Mouse (Mus musculus) kidney, adult 18-20 months (tissue): ENCODE results near the gene Immp2l.

Source experiments
- DNase-seq: peaks from one replicate; pipeline ENCODE4 v3.0.0; 2021

Immp2l gene

DNA sequence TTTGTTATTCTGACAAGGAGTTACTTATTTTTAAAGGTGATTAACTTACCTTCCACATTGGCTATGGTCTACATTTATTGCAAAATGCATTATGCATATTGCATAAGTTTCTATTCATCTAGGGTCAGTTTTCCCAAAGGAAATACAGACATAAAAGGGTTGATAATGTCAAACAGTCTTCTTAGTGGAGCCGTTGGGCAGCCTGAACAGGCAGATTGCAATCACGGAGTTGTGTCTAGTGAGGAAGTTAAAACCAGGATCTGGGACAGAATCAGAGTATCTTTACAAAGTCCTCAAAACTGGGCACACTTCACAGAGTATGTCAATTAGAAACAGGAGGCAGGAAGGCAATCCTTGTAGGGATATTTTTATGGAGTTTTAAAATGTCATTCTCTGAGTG lies 300.5 kb downstream of the Immp2l start:
- DNase-seq, result no peak

DNA sequence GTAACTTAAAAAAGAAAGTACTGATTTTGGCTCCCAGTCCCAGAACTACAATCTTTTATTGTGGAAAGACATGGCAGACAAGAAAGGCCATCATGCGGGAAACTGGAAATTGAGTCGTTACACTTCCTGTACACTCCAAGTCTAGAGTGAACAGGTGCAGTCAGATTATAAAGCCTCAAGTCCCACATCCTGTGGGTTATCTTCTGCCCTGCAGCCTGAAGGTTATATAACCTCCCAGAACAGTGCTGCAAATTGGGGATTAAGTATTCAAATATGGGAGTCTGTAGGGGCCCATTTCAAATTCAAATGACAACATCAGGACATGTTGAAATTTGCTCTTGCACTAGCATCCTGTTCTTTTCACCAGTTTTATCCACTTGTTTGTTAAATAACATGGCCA lies 301.9 kb downstream of the Immp2l start:
- no peak for DNase-seq

DNA sequence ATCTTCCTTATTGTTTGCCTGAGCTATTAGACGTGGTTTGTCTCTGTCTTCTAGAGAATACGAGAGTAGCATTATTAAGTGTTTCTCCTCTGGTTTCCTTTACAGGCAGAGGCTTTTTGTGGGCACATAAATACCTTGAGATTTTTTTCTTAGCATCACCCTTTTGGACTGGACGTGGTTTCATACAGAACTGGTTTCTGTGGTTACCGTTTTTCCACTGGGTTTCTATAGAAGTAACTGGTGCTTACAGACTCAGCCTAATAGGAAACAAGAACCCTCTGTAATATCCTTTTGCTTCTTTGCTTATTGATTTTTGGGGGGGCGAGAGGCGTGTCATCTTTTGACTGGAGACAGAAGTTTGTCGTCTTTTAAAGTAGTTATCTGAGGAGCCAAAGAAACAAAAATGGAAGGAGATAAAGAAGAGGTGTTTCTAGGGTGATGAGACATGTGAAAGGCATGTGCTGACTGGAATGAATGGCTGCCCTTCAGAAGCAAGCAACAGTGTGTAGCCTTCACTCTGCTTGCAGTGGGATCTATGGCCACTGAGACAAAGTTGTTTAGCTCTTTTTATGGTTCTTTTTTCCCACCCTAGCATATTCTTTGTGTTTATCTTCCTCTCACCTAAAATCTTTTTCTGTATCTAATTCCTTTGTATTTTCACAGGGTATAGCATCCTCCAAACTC lies 307.2 kb downstream of the Immp2l start:
- no peak for DNase-seq

- no peak for DNase-seq
These were observed 321.7 kb downstream of the Immp2l start for GRCm38 (mm10) chr12:41345621-41346020.

GRCm38 (mm10) chr12:41347494-41347893 lies 323.6 kb downstream of the Immp2l start:
- DNase-seq, result no peak

DNA sequence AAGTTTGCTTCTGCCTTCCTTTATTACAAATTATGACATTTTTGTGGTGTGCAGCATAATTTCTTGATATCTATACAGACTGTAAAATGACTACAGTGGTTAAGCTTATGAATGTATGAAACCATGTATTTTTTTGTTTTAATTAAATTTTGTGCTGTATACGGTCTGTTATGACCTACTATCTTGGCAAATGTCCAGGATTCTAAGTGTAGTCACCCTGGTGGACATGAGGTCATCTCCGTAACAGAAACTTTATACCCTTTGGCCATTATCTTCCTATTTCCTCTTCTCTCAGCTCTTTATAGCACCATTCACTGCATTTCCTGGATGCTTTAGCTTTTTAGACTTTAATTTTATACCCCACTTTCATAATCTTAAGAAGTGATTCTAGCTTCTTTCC lies 325.5 kb downstream of the Immp2l start:
- DNase-seq, result no peak

GRCm38 (mm10) chr12:41349814-41350213 lies 325.9 kb downstream of the Immp2l start:
- no peak for DNase-seq

- no peak for DNase-seq
These were observed 327.4 kb downstream of the Immp2l start for GRCm38 (mm10) chr12:41351275-41351674.

- DNase-seq, result no peak
These were observed 331.0 kb downstream of the Immp2l start for GRCm38 (mm10) chr12:41354857-41355256.

GRCm38 (mm10) chr12:41356040-41356439 lies 332.1 kb downstream of the Immp2l start:
- no peak for DNase-seq

DNA sequence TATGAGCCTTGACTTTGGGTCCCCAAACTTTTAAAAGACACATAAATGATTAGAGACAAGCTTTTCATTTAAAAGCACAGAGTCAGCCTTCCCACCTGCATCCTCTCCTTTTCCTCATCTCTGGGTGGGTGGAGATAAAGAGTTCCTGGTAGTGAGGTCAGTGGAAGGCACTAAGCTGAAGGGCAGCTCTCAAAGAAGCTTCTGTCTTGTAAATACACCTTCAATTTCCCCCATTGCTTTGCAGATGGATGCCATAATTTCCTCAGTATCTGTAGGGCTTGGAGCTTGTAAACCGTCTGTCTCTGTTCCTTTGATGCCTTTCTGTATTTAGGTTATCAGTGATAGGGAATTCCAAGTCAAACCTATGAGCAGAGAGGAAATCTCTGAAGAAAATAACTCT lies 362.8 kb downstream of the Immp2l start:
- no peak for DNase-seq

- no peak for DNase-seq
These were observed 370.3 kb downstream of the Immp2l start for GRCm38 (mm10) chr12:41394231-41394630.

GRCm38 (mm10) chr12:41401136-41401535 lies 377.2 kb downstream of the Immp2l start:
- DNase-seq, result no peak

GRCm38 (mm10) chr12:41401923-41402322 lies 378.0 kb downstream of the Immp2l start:
- no peak for DNase-seq

DNA sequence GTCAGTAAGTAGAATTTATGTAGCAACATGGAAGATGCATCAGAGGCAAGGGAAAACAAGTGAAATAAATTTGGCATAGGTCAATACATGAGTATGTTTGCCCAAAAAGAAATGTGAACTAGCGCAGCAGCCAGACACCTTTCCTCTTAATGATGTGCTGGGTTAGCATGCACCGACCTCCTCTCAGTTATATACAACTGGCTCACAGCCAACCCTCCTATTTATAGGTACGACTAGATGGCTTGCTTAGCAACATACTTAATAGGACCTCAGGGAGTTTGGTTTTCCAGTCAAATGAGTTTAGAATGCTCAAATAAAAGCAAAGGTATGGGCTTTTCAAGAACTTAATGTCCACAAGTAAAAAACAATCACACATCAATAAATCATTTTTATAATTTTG lies 385.5 kb downstream of the Immp2l start:
- no peak for DNase-seq

DNA sequence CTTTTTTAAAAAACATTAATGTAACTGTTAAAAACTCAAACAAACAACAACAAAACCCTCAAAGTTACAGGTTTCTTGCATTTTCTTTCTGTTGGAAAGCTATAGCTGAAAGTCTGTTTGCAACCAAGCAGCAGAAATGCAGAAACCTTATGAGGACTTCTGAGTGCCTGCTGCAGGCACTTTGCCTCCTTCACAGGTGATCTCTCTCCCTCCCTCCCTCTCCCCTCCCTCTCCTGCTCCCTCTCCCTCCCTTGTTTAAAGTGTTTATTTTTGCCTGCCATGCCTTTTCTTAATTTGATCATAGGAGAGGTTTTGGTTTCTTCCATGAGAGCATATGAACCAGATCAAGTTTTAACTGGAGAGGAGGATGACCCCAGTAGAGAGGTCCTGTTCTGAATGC lies 392.7 kb downstream of the Immp2l start:
- no peak for DNase-seq

- no peak for DNase-seq
These were observed 393.2 kb downstream of the Immp2l start for GRCm38 (mm10) chr12:41417099-41417498.

- DNase-seq, result no peak
These were observed 394.1 kb downstream of the Immp2l start for GRCm38 (mm10) chr12:41417961-41418360.

DNA sequence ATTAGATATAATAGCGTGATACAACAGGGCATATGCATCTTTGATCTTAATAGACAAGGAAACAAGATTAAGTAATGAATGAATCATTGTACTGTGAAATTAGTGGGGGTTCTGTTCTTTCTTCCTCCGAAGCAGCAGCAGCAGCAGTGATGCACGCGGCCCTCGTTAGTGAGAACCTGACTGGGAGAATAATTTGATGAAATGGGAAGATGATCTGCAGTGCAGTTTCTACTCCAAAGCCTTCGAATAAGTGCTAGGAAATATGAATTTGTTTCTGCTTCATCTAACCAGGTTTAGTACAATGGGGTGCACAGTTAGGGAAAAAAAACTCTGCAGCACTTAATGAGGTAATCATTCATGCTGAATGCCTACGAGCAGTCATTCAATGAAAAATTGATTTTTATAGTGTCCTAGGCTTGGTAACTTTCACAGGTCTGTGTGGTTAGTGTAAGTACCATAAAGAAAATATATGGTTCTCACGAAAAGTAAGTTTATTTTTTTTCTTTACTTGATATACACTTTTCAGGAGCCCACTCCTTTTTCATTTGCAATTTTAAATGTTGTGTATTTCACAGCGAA lies 401.3 kb downstream of the Immp2l start:
- DNase-seq, result no peak

DNA sequence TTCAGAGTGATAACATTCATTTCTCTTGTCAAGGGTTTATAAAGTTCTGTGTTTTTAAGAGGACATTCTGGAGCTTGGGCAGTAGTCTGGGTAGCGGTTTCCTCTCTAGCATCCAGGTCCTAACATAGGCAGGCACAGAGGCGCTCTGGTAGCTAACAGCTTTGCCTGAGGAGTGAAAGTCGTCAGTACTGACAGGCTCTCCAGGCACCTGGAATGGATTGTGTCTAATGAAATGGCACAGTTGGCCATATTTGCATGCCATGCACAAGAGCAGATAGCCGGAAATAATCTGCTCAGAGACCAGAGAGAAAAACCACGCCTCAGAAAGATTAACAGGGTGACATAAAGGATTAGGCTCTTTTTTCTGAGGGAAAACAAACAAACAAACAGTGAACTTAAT lies 403.6 kb downstream of the Immp2l start:
- no peak for DNase-seq

- no peak for DNase-seq
These were observed 404.9 kb downstream of the Immp2l start for GRCm38 (mm10) chr12:41428806-41429205.

- DNase-seq, result no peak
These were observed 412.5 kb downstream of the Immp2l start for GRCm38 (mm10) chr12:41436206-41436985.

DNA sequence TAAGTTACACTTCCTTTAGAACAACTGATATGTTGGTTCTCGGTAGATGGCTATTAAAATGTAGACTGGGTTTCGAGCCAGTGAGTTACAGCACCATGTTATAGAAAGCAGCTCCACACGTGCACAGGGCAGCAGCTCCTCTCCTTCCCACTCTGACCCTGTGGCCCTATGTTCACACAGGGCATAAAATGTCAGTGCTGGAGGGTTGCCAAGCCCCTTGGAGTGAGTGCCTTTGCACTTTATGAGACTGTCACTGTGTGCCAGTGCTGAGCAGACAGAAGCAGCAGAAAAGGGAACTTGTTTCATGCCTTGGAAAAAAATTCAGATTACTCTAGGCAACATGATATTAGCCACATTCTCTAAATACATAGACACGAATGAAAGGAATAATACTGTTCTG lies 414.6 kb downstream of the Immp2l start:
- peak; percentile 16 for DNase-seq

DNA sequence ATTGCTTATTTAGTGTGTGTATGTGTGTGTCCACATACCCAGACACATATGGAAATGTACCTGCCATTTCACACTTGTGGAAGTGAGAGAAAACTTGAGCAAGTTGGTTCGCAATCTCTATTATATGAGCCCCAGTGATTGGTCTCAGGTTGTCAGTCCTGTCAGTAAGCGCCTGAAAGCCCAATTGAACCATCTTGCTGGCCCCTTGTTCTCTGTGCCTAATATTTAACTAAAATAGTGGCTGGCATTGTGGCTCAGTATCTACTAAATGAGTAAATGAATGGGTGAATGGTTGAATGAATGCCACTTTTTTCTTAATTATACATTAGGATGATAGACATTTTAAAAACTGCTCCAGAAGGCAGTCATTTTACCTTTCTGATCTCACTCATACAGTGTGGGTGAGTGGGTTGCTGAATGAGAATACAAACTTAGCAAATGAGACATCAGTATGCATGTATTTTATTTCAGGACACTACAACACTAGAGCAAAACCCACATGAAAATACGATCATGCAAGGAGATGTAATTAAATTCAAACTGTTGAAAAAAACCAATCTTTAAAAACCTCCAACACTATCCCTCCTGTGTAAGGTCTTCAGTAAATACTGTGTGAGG lies 444.6 kb downstream of the Immp2l start:
- DNase-seq, result no peak
